Mouse (Mus musculus) 3134 (cell line): Measurements from ENCODE around the gene Trpv4.

Experiments used
- DNase-seq: peaks from one replicate; pipeline ENCODE4 v3.0.0-alpha.2; 2011; ENCODE audit warnings: low spot score; ENCODE audit not compliant: insufficient read length; ENCODE audit errors: extremely low read depth

Gene Trpv4

GRCm38 (mm10) chr5:114658255-114658654, at the start of gene Trpv4:
Gene Trpv4, minus strand, starts transcription at chr5:114658421.
- peak; percentile 76 for DNase-seq

- DNase-seq = peak; percentile 85
Observed at GRCm38 (mm10) chr5:114707265-114708068, 49.2 kb upstream of the Trpv4 start, which contains the start of gene Tchp. Gene Tchp, plus strand, starts transcription at chr5:114707760.

- peak; percentile 32 for DNase-seq
Observed at GRCm38 (mm10) chr5:114702403-114703392, 44.5 kb upstream of the Trpv4 start.

GRCm38 (mm10) chr5:114699015-114699414, 40.8 kb upstream of the Trpv4 start:
- no peak for DNase-seq

GRCm38 (mm10) chr5:114698044-114698746, 40.0 kb upstream of the Trpv4 start:
- no peak for DNase-seq

GRCm38 (mm10) chr5:114696939-114697338, 38.7 kb upstream of the Trpv4 start:
- no peak for DNase-seq

- no peak for DNase-seq
Observed at GRCm38 (mm10) chr5:114695775-114696174, 37.6 kb upstream of the Trpv4 start.

GRCm38 (mm10) chr5:114690633-114691567, 32.7 kb upstream of the Trpv4 start, which contains the start of gene Gltp:
Gene Gltp, minus strand, starts transcription at chr5:114690984.
- DNase-seq = peak; percentile 93

GRCm38 (mm10) chr5:114689700-114690366, 31.6 kb upstream of the Trpv4 start:
- DNase-seq = peak; percentile 58

GRCm38 (mm10) chr5:114688703-114689102, 30.5 kb upstream of the Trpv4 start:
- DNase-seq = no peak

- no peak for DNase-seq
Observed at GRCm38 (mm10) chr5:114687901-114688300, 29.7 kb upstream of the Trpv4 start.

GRCm38 (mm10) chr5:114686726-114687210, 28.5 kb upstream of the Trpv4 start:
- no peak for DNase-seq

GRCm38 (mm10) chr5:114685986-114686385, 27.8 kb upstream of the Trpv4 start:
- DNase-seq = no peak

- DNase-seq = no peak
Observed at GRCm38 (mm10) chr5:114681717-114682116, 23.5 kb upstream of the Trpv4 start.

- DNase-seq = no peak
Observed at GRCm38 (mm10) chr5:114680676-114681285, 22.6 kb upstream of the Trpv4 start.

- no peak for DNase-seq
Observed at GRCm38 (mm10) chr5:114679841-114680591, 21.8 kb upstream of the Trpv4 start.

- no peak for DNase-seq
Observed at GRCm38 (mm10) chr5:114674594-114674993, 16.4 kb upstream of the Trpv4 start.

GRCm38 (mm10) chr5:114673114-114673513, 14.9 kb upstream of the Trpv4 start:
- no peak for DNase-seq
